Mouse (Mus musculus) brain, embryonic 14.5 days (tissue): Measurements from ENCODE around the gene Alg9.

Experiments used
- CTCF ChIP-seq: fragments of 200-500 bp; IDR thresholded peaks from 2 replicates; pipeline ENCODE4 v1.5.1; 2012; ENCODE audit warnings: inconsistent platforms, mild to moderate bottlenecking, moderate library complexity, borderline replicate concordance; ENCODE audit not compliant: insufficient read depth, insufficient read length; ENCODE audit errors: extremely low read depth
- POLR2A ChIP-seq: fragments of 200-500 bp; IDR thresholded peaks from 2 replicates; pipeline ENCODE4 v1.6.1; 2012; ENCODE audit warnings: mild to moderate bottlenecking, inconsistent platforms, borderline replicate concordance; ENCODE audit not compliant: poor library complexity, insufficient read depth, insufficient read length, severe bottlenecking; ENCODE audit errors: extremely low read depth

- TF ChIP-seq CTCF, result no peak
- no peak for TF ChIP-seq POLR2A
These were observed 875 bp downstream of the Alg9 start for GRCm38 (mm10) chr9:50775662-50776126.
